Mouse (Mus musculus) T-helper 1 cell (primary cell): ENCODE data around the gene Det1.

Source experiments
- in situ Hi-C: fragments of 300-600 bp; cut with MboI, MseI; formaldehyde crosslinking; loops from one replicate; pipeline ENCODE4 v1.15.1; 2025; ENCODE audit warnings: high pct_unique_total_duplicates

Gene Det1

DNA sequence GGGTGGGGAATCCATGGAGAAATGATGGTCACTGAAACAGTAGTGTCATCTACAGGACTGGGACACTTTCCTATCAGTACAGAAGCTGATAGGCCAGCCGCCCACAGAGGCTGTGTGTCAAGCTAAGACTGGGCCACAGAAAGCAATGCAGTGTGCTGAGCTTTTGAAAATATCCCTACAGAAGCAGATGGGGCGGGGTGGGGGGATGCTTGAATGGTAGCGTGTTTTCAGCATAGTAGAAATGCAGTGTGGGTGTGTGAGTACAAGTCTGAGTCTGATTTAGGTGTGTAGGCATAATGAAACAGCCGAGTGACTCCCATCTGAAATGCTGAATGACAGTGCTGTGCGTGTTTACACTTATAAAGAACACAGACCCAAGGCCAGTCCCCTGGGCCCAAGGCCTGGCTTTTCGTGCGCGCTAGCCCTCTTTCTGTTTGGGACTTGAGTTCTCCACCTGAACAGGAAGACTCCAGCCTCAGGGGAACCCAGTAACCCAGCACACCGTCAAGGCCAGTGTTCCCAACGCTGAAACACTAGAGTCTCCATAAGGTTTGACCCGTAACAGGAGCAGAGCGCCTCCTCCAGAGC is 59.2 kb downstream of the Det1 start:
- in situ Hi-C loops: no loop called here

DNA sequence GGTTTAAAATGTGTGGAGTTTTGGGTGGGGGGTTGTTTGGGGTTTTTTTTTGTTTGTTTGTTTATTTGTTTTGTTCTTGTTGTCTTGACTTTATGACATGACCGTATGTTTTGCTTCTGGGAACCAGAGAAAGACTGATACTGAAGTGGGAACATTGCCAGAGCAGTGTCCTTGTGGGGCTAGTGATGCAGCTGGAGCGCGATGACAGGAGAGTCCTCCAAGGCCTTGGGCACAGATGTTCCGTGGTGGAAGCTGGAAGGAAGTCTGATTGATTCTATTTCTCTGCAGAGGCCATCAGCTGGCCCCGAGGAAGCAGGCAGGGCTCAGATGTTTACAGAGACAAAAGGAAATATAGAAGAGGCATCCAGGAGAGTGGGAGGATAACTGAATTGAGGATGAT is 61.2 kb downstream of the Det1 start:
- in situ Hi-C loops: no loop called here

DNA sequence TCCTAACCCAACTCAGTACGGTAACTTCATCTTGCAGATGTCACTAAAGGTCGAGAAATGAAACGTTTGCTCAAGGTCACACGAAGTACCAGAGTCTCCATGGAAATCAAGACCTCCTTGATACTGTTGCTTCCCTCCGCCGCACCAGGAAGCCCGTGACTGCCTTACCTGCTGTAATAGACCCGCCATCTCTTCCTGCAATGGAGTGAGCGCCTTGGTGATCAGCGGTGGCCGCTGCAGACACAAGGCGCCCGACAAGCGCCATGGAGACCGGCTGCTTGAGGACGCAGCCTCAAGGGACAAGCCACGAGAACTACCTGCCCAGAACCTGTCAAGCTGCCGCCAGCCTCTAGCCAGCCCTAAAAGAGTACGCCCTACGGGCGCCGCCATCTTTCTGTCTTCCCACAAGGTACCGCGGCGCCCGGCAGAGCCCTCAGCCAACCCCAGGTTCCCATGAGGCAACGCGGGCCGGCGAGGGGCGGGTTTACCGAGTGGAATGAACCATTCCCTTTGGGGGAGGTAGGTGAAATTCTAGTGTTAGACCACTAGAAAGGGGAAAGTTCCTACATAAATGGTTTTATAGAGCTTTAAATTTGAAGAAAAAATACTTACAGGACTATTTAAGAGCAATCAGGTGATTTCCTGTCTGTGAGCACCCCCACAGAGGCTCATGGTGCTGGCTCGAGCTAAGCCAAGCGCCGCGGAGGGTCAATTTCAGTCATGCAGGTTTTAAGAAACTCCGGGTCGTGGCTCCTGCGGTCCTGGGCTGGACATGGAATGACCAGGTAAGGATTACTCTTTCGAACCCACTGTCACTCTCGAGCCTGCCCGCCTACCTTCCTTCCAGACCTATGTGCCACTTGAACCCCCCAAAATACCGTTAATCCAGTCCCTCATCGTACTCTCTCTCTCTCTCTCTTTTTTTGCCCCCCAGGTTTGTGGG is 64.2 kb downstream of the Det1 start, which contains the start of the genes Mrps11 and Mrpl46:
Gene Mrps11 (plus strand): TSS at position 481 of the 943 bp plus-strand sequence.
Gene Mrpl46 (minus strand): TSS at position 893 of the 943 bp plus-strand sequence.
- in situ Hi-C loops: no loop called here

GRCm38 (mm10) chr7:78778741-78779140 is 68.3 kb downstream of the Det1 start:
- in situ Hi-C loops: no loop called here
